Mouse (Mus musculus) layer of hippocampus, adult 9-11 months (tissue): ENCODE data around the gene Syk.

Experiments
- DNase-seq: peaks from one replicate; pipeline ENCODE4 v3.0.0; 2022

Gene Syk

DNA sequence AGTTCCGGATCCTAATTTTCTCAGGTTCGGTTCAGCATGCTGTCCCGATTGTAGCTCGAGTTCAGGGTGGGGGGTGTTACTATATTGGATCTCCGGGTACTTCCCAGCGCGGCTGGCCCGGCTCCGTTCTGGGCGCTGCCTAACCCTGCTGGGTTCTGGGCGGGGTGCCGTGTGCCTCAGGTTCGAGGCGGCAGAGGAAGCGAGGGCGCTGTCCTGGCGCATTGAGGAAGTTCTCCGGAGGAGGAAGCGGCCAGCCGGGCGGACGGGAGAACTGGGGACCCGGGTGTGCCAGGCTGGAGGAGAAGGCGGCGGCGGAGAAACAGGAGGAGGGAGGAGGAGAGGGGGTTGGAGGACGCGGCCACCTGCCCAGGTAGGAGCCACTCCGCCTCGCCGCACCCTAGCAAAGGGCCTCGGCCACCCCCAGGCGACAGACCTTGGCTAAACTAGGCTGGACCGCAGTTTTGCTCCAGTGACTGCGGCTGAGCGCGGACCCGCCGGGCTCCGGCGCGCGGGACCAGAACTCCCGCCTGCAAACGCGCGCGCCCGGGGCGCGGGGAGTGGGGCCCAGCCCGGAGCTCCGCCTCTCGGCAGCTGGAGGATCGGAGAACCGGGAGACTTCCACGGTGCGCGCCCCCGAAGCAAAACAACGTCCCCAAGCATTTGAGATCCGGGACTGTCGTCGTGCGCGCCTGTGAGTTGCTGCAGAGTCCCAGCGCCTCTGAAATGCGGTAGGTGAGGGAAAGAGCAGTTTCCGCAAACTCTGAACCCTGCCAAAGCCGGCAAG is at the start of gene Syk:
Gene Syk, plus strand, starts transcription at position 296 of the 784 bp plus-strand sequence.
- DNase-seq: peak; percentile 26

DNA sequence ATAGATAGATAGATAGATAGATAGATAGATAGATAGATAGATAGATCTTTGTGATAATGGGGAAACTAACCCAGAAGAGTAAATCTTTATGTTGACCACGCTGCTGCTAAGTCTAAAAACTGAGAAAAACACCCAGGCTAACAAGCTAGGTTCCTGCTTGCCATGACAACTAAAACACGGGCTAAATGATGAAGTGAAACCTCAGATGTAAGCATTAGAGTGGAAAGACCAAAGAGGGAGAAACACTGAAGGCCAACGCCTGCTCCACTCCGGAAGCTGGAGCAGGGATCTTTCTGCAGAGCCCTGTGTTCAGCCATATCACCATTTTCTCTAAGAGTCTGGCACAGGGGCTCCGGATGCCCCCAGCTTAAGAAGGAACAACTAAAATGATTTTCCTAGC is 49.3 kb upstream of the Syk start:
- DNase-seq: no peak

DNA sequence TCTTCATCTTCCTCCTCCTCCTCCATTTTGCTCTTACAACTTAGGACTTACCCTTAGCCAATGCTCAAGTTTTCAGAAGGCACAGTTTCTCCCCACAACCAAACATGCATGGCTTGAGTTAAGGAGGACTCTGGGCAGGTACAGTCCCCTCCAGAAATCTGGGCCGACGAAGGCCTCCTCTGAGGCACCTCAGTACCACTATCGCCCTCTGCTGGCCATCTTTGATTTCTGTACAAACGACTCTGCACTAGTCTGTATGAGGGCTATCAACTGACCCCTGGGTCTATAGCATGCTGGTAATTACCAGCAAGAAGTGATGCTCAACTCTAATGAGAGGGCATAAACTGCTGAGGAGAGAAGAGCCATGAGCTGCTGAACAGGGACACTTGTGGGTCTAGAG is 47.4 kb upstream of the Syk start:
- DNase-seq: no peak

DNA sequence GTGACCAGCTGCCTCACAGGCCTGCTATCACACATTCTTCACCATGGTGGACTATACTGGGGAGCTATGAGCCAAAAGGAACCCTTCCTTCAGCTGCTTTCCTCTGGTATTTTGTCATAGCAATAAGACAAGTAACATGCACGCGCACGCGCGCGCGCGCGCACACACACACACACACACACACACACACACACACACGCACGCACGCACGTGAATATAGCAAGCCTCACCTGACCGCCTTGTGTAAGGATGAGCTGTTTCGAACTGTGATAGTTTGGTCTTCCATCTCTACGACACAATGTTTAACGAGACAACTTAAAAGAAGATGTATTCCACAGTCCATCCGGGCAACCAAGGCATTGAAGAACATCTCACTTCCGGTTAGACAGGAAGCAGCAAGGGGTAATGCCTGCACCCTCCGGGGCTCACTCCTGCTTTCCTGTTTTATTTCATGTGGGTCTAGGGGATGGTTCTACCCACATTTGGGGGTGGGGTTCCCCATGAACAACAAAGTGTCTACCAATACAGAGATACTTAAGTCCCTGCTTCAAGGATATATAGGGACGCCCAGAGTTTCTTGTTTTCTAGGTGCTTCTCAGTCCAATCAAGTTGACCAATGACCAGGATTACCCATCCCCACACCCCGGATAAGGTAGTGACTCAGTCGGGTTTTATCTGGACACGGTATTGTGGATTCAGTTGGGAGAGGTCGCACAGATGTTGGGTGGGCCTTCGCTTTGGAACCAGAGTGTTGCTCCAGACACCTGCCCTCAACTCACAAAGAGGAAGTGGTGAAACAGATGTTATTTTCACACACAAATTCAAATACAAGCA is 45.0 kb upstream of the Syk start:
- DNase-seq: no peak

DNA sequence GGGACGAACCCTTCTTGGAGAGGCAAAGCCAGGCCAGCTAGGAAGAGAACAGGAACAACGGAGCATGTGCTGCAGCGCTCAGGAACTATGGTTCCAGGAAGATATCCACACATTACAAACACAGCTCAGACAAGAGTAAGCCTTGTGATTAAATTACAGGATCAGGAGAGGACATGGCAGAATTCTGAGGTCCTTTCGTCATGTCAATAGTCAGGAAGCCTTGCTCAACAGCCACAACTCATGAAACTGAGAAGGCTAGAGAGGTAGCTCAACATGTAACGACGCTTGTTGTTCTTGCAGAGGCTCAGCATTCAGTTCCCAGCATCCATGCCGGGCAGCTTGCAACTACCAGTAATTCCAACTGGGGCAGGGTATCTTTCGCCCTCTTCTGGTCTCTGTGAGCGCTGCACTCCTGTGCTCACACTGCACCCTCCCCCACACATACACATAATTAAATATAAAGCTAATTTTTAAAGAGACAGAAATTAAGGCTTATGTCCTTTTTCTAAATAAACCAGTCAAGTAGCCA is 44.3 kb upstream of the Syk start:
- DNase-seq: no peak

DNA sequence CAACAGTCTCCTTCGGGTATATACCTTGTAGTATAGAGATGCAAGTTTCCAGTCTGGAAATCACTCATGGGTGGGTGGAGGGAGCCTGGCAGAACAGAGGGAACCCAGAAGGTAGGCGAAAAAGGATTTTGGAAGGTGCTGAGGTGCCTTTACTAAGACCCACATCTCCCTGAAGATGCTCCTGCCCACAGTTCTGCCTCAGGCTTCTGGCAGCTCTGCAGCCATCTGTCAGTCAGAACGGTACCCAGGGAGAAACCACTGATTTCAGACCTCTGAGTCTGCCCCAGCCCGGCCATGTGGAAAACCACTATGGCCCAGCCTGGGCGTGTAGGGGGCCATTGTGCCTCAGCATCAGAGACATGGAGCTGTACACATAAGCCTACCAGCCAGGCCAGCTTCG is 43.5 kb upstream of the Syk start:
- no peak for DNase-seq

DNA sequence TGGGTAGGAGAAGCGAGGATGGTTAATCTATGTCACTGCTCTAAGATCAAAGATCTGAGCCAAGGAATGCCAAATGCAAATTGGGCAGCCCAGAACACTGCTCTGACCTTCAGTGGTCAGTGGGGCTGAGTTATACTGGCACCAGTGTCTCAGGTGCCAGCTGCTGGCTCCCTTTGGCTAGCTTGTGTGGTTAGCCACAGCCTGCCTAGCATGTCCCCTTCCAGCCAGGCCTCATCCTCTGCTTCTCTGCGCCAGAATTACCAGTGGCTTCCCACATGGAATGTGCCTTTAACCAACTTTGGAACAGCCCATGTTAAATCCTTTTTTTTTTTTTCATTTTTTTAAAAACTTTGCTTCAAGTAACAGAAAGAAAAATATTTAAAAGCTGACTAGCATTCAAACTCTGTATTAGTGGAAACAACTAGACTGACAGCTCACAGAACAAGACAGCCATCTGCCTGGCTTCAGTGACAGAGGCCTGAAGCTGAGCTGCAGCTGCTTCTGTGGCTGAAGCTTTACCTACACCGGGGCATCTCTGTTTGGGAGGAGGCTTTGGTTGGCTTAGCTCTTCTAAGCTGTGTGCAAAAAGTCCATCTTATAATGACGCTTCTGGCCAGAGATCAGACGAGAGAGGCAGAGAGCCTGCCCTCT is 41.5 kb upstream of the Syk start:
- no peak for DNase-seq

DNA sequence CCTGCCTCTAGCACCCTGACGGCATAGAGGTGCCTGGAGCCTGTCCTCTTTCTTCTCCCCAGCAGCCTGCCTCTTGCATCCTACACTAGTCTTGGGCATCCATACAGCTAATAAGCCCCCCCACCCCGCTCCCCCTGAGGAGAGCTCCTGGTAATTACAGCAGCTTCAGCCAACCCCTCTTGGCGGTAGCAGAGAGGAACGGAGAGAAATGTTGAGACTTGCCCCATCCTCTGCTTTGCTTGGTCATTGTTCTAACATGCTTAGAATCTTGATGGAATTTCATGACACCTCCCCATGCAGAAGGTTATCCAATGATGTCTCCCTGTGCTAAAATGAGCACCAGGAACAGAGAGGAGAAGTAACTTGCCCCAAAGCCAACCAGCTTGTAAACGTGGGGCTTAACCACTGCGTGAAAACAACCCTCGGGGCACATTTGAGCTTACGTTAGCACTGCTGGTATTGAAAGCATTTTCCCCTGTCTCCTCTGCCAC is 40.9 kb upstream of the Syk start:
- DNase-seq: no peak

DNA sequence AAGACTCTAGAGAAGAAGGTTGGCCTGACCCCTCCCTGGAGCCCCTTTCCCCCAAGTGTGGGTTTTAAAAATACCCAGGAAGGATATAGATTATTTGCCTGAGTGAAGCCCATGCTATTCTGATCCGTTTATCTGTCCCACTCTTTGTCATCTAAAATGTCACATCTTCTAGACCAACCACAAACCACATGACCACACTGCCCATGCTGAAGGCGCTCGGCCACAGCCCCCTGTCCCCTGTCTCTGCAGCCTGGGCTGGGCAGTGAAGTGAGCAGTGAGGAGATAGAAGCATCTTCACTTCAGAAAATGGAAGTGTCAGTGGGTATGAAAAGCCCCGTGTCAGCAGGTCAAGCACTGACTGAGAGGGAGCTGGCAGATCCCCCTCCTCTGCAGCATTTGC is 40.3 kb upstream of the Syk start:
- DNase-seq: no peak

DNA sequence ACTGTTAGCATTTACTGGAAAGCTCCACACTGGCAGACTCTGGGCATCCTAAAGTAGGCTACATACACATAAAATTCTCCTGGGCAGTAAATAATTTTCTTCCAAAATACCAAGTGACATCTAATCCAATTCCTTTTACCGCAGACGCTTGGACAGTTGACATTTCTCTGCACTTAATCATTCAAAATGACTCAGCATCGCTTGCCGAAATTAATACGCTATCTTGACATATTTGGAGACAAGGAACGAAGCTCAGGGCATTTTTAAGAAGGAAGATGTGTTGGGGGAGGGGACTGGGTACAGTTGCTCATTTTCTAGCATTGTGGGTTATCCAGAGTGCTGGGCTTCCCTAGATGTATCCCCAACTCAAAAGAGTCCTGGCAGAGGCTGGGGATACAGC is 36.7 kb upstream of the Syk start:
- DNase-seq: no peak

DNA sequence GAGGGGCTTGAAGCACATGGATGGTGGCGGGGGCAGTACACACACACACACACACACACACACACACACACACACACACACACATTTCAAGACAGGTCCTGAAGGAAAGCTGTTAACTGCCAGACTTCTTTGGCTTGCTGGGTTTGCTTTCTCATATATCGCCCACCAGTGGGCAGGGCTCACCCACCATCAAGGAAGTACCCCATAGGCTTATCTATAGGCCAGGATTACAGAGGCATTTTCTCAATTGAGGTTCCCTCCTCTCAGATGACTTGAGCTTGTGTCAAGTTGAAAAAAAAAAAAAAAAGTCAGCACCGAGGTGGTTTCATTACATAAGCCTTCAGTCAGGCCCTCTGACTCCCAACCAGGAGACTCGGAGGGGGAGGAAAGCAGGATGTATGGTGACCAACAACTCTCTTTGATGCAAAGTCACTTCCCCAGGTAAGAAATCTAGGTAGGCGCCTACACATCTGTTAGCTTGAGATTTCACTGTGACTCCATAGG is 32.2 kb upstream of the Syk start:
- no peak for DNase-seq

DNA sequence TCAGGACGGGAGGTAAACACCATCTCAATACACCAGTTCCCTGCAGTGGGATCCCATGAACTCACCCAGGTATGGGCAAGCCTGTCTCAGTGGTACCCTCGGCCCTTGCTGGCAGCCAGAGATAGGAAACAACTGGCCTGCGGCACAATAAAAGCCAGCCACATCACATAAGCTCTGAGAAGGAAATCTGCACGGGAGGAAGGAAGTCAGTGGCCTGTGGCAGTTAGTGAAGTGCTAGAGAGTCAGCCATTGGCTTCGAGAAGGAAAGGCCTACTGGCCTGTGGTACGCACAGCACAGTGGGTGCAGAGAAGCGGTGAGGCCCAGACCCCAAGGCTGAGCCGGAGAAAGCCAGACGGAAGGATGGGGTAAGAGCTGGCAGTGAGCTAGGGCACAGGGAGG is 31.7 kb upstream of the Syk start:
- DNase-seq: no peak

DNA sequence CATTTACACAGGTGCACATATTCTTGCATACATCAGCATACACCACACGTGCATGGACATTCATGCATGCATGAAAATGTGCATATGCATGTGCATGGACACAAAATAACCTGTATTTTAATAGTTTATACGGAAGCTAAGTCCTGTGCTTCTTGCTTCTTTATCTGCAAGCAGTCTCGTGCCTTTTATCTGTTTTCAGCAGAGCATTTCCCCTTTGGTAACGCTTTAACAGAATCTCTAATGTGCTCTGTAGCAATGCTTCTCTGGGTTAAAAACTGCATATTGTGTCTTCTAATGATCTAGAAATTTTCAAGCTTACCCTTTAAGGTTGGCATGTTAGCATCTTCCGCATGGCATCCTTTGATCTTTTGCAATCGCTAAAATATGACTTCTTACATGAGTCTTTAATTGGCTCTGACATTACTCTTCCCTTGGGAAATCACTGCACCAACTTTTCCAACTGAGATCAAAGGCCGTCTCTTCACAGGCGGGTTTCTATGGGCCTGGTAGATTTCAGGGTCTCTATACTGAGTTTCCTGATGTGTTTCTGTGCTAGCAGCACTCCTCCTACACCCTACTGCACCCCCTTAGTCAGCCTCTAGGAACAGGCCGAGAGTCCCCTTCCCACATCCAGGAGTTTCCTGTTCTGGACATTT is 30.0 kb upstream of the Syk start:
- DNase-seq: no peak

DNA sequence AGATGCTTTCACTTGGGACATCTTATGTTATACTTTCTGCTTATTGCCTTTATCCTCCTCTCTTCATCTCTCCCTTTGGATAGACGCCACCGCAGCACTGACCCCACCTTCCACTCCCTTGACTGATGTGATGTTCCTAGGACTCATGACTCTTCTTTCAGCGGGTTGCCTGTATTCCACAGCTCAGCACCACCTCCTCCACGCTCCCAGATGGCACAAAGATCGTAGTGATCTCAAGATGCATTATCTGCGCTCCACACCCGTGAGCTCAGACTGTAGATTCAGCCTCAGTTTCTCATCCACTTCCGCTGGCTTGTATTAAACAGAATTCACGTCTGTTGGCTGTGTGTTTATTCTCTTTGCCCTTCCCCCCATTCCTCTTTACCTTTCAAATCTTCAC is 28.3 kb upstream of the Syk start:
- no peak for DNase-seq

DNA sequence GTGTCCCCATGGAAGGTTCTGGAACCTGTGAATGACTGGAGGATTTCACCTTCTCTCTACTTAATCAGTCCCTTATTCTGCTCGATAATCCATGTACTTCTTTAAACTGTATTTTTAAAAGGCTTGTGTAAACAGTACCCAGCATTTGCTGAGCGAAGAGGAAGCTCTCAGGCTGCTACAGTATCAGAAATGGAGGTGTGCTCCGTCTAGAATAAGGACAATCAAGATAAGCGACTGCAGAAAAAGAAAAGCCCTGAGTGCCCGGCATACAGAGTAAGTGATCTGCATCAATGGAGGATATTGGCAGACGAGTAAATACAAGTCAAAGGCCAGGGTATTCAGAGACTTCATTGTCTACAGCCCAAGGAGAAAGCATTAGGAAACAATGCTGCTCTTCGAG is 25.6 kb upstream of the Syk start:
- DNase-seq: no peak

DNA sequence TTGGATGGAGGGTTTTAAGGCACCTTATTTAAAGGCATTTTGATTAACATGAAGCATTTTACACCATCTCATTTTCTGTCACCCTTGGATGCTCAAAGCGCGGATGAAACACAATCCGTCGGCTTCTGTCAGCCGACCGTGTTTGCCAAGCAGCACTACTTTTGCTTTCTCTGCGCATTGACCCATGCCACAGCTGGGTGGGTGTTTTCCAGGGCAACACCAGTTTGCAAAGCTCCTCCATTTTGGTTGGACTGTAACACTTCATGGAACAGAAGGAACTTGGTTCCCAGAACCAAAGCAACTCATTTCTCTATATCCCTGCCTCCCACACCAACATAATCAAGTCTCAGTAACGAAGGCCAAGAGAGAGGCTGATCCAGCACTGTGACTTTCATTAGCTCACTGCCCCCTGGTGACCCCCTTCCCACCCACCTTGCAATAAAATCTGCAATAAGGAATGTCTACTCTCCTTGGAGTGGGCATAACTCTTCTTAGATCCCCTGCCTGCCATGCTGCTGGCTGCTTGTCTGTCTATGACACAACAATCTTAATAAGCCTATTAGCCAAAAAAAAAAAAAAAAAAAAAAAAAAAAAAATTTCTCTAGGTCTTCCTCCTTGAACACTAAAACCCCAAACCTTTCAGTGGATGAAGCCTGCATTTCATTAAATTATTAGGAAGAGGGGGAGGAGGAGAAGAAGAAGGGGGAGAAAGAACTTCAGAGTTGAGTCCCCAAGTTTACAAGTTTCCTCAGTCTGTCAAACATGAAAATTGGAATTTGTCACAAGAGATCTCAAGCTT is 21.4 kb upstream of the Syk start:
- no peak for DNase-seq

DNA sequence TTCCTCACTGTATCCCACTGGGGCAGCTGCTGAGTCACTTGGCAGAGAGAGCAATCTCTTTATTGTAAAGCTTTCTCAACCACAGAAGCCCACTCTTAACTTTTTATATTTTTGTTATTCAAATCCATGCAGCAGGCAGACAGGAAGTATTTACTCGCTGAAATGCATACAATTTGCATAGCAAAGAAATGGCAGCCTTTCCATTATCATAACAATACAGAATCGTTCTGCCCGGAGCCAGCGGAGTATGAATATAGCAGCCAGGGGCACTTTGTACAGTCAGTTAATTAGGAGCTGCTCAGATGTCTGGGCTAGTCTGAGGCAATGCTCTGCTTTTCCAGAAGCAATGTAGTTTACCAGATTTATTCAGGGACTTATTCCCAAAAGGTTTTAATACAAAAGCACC is 20.8 kb upstream of the Syk start:
- DNase-seq: no peak

DNA sequence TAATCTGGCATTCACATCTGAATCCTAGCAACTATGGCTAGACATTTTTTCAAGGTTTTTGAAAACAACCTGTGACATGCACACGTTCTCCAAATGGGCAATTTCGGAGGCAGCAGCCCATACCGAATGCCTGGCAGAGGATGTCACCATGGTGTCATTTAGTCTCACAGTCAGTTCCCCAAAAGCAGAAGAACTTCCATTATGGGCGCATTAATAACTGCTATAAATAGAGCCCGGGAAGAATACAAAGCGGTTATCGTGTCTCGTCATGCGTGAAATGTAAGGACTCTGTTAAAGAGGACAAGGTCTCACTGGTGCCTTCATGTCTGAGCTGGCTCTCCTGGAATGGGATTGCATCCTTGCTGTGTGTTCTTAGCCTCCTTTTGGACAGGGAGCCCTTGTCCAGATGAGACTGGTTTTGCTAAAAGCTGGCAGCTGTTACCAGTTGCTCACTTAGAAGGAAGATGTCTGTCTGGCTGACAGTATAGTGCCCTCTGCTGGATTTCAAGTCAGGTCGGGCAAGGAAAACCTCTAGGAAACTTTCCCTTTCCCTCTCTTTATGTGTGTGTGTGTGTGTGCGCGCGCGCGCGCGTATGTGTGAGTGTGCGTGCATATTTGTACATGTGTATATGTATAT is 17.8 kb upstream of the Syk start:
- DNase-seq: peak; percentile 24

DNA sequence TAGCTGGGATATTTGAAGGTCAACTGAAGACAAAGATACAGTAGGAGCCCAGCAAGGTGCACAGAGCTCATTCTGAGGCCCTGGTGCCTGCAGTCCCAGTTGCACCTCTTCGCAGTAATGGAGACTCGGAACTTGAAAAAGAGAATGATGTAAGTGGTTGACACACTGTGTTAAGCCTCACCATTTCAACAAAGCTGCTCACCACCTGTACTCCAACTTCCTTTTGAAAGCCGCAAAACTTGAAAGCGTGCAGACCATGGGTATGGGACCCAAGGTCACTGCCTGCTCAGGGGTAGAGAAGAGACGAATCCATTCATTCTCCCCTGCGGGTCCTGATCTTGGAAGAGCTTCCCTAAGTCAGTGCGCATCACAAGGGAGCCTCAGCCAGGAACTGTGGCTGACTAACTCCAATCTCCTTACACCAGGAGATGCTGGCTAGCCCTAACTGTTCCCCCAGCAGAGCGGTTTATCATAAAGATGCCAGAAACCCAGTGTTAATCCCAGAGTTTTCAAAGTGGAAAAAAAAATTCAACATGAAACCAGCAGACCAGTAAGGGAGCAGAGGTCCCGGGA is 16.7 kb upstream of the Syk start:
- no peak for DNase-seq

DNA sequence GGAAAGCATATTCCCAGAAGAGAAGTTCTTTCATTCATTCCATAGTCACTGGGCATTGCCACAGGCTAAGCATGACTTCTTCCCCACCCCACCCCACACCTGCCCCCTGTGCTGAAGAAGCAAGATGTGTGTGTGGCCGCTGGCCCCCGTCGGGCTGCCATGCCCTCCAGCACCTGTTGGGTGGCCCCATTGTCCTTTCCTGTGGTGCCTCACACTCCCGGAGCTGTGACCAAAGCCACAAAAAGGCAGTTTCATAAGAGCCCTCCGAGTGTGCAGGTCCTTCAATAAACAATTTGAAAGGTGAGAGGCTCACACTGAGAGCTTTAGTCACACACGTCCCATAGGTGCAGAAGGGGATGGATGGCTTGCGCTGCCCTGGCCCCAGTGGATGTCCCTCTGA is 16.2 kb upstream of the Syk start:
- DNase-seq: no peak

DNA sequence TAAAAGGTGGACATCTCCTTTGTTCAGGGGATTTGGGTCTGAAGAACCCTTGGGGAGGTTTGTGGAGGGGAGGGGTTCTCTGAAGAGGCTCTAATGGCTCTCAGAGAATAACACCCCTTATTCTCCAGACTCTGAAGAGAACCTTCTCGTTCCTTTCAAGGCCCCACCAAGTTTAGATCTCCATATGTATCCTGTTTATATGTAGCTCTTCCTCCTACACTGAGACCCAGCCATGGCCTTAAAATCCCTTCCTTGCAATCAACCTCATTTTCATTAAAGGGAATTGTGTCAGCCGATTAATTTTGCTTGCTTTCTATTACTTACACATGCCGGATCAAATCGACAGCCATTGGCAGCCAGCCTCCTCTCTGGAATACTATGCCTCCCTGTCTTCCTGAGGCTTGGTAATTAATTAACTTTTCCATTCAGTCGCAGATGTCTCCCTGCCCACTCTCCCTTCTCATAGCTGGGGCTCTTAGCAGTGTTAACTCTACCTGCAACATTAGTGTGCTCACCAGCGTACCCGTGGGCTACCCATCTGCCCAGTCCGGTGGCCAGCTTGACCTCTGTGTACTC is 13.7 kb upstream of the Syk start:
- peak; percentile 63 for DNase-seq
